Comparison of ENCODE assay signal across 18 mouse cellular contexts in the genomic region with DNA sequence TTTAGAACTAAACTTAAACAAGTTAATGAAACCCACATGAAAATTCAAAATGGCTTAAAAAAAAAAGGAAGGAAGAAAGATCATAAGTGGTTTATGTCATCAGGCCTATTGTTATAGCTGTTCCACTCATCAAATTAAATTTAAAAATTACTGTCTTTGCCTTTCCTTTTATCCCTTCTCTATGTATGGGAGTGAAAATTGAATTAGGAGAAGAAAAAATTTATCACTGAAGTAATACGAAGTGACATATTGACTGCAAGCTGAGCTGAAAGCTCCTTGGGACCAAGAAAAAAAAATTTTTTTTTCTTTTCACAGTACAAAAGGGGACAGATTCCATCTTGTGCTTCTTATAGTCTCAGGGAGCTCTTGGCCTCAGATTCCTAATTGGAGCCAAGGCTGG. TPM values are rescaled to one million over a fixed set of nuclear protein-coding genes. Genes with fewer than 3 reads are reported as not detected.
DNase-seq lines count a peak whose midpoint lies in the region; ATAC-seq and TF ChIP-seq lines count a peak whose summit lies in the region.
"Had no signal": no experiment of that assay in that cellular context is flagged by ENCODE, and none has a peak within 500 bp of the region (broad histone marks: within the 10 kb centered on the region; RNA-seq: fewer than 3 reads in every experiment).

No protein-coding gene starts in this region.

- no peaks in the 10 kb centered on the region for H3K36me3 ChIP-seq in forebrain, postnatal 0 days (ENCODE audit: insufficient read depth)
- no peaks in the 10 kb centered on the region for H3K36me3 ChIP-seq in forebrain, embryonic 12.5 days (replicated peaks)
- H3K36me3 ChIP-seq in hindbrain, embryonic 14.5 days (replicated peaks; ENCODE audit: control insufficient read depth, insufficient read depth) = no peaks in the 10 kb centered on the region

- no peak overlapping the region for H3K4me2 ChIP-seq in forebrain, postnatal 0 days (ENCODE audit: low read depth)
- no peak overlapping the region for H3K4me2 ChIP-seq in forebrain, embryonic 12.5 days
- no peak overlapping the region for H3K4me2 ChIP-seq in hindbrain, embryonic 14.5 days (replicated peaks)

- no peak for DNase-seq in forebrain, postnatal 0 days
- DNase-seq in MN1 (ENCODE audit: low spot score) = peak; percentile 84
- DNase-seq in hindbrain, embryonic 14.5 days (ENCODE audit: low spot score) = no peak
- DNase-seq in heart, postnatal 36 days = no peak
- DNase-seq: adrenal gland, adult 2 months; adrenal gland, postnatal 10 days; adrenal gland, postnatal 25 days; cerebellum, adult 11-12 months; cerebellum, adult 2 months; cerebellum, adult 9-10 months had no signal

- no peak overlapping the region for H3K4me3 ChIP-seq in forebrain, postnatal 0 days (ENCODE audit: low read depth, low read length)
- no peak overlapping the region for H3K4me3 ChIP-seq in forebrain, embryonic 12.5 days (replicated peaks)
- H3K4me3 ChIP-seq in bone marrow macrophage, adult 2 months (ENCODE audit: insufficient read depth, low read length) = no peak overlapping the region
- no peak overlapping the region for H3K4me3 ChIP-seq in hindbrain, embryonic 14.5 days (replicated peaks; ENCODE audit: low read length)

- TF ChIP-seq CTCF in forebrain, postnatal 0 days (IDR thresholded peaks at IDR 0.05; ENCODE audit: low read depth) = no peak
- no peak for TF ChIP-seq CTCF in bone marrow macrophage, adult 2 months (IDR thresholded peaks at IDR 0.05; ENCODE audit: low read depth, low read length)

- no peaks in the 10 kb centered on the region for H3K4me1 ChIP-seq in forebrain, postnatal 0 days (ENCODE audit: insufficient read depth)
- H3K4me1 ChIP-seq in forebrain, embryonic 12.5 days = peaks cover 4% of the 10 kb centered on the region; the same call in 1 of the 2 replicates
- H3K4me1 ChIP-seq in bone marrow macrophage, adult 2 months (ENCODE audit: control insufficient read depth, insufficient read depth, low read length) = peaks cover 21% of the 10 kb centered on the region
- H3K4me1 ChIP-seq in hindbrain, embryonic 14.5 days (replicated peaks; ENCODE audit: control insufficient read depth, insufficient read depth, low read length) = 0 out of 2 replicates have a peak, but pooled peaks cover 5% of the 10 kb centered on the region

- H3K9ac ChIP-seq in forebrain, postnatal 0 days = no peak overlapping the region
- no peak overlapping the region for H3K9ac ChIP-seq in forebrain, embryonic 12.5 days
- H3K9ac ChIP-seq in hindbrain, embryonic 14.5 days = no peak overlapping the region

- ATAC-seq in forebrain, postnatal 0 days = peak; percentile 56; the same call in 1 of the 2 replicates
- no peak for ATAC-seq in forebrain, embryonic 12.5 days (ENCODE audit: low FRiP score)
- ATAC-seq in hindbrain, embryonic 14.5 days (ENCODE audit: low FRiP score) = no peak
- ATAC-seq: activated CD4-positive, CD25-positive, alpha-beta regulatory T cell, adult 4 months; forebrain, embryonic 14.5 days; forebrain, embryonic 16.5 days; Patski had no signal

- H3K27me3 ChIP-seq in forebrain, postnatal 0 days (ENCODE audit: insufficient read depth, low read length) = no peaks in the 10 kb centered on the region
- H3K27me3 ChIP-seq in forebrain, embryonic 12.5 days = no peaks in the 10 kb centered on the region
- H3K27me3 ChIP-seq in hindbrain, embryonic 14.5 days (ENCODE audit: control insufficient read depth, insufficient read depth, low read length) = no peaks in the 10 kb centered on the region
- H3K27me3 ChIP-seq: Patski had no signal

- TF ChIP-seq POLR2A in bone marrow macrophage, adult 2 months (IDR thresholded peaks at IDR 0.05; ENCODE audit: borderline replicate concordance, low read depth, low read length) = no peak

- H3K27ac ChIP-seq in forebrain, postnatal 0 days (ENCODE audit: low read depth, low read length) = no peak overlapping the region
- H3K27ac ChIP-seq in forebrain, embryonic 12.5 days = no peak overlapping the region
- peak overlapping the region; percentile 38 for H3K27ac ChIP-seq in bone marrow macrophage, adult 2 months (ENCODE audit: insufficient read depth, low read depth, low read length)
- no peak overlapping the region for H3K27ac ChIP-seq in hindbrain, embryonic 14.5 days

- 65% methylated on average over 1 of the region's 1 CpGs for WGBS in forebrain, postnatal 0 days
- 88% methylated on average over 1 of the region's 1 CpGs for WGBS in forebrain, embryonic 12.5 days
- 80% methylated on average over 1 of the region's 1 CpGs for WGBS in hindbrain, embryonic 14.5 days

- no peaks in the 10 kb centered on the region for H3K9me3 ChIP-seq in forebrain, postnatal 0 days (ENCODE audit: low read length)
- no peaks in the 10 kb centered on the region for H3K9me3 ChIP-seq in forebrain, embryonic 12.5 days
- no peaks in the 10 kb centered on the region for H3K9me3 ChIP-seq in hindbrain, embryonic 14.5 days (ENCODE audit: control insufficient read depth, low read length)

- intact Hi-C loops in heart, postnatal 36 days (cut with DNase I) = no loop called here

RNA-seq across cellular contexts. Expression of gene Slc9b2, which starts 11.9 kb away (rescaled TPM):
- total RNA-seq in forebrain, postnatal 0 days (2014; rRNA removed) = 2.6 and 3.6 TPM in 2 replicates
- 1.8 and 2.3 TPM in 2 replicates for polyA plus RNA-seq in forebrain, postnatal 0 days (2015; fragmentation: Nextera tagmentation; extraction: Ambion mirVana)
- 2.1 and 4.3 TPM in 2 replicates for polyA plus RNA-seq in forebrain, embryonic 12.5 days (2016; fragmentation: Nextera tagmentation; extraction: Ambion mirVana)
- polyA plus RNA-seq in bone marrow macrophage, adult 2 months (2012; ENCODE audit: insufficient read depth, insufficient read length, missing spikeins) = 4.5 and 7.5 TPM in 2 replicates
- polyA plus RNA-seq in hindbrain, embryonic 14.5 days (2014; fragmentation: Nextera tagmentation; extraction: Ambion mirVana) = 1.8 and 2.9 TPM in 2 replicates
- total RNA-seq in heart, postnatal 36 days (2021) = under 1 TPM in 1 of 2 experiments, not detected in 1; 0.33 TPM
- polyA plus RNA-seq: Patski had no signal

RNA-seq across cellular contexts. Expression of gene Bdh2, which starts 14.5 kb away (rescaled TPM):
- total RNA-seq in forebrain, postnatal 0 days (2014; rRNA removed) = 3.1 and 3.2 TPM in 2 replicates
- 4.9 and 5.1 TPM in 2 replicates for polyA plus RNA-seq in forebrain, postnatal 0 days (2015; fragmentation: Nextera tagmentation; extraction: Ambion mirVana)
- polyA plus RNA-seq in forebrain, embryonic 12.5 days (2016; fragmentation: Nextera tagmentation; extraction: Ambion mirVana) = 4.7 and 5.3 TPM in 2 replicates
- 1.0 and 1.6 TPM in 2 replicates for polyA plus RNA-seq in bone marrow macrophage, adult 2 months (2012; ENCODE audit: insufficient read depth, insufficient read length, missing spikeins)
- polyA plus RNA-seq in hindbrain, embryonic 14.5 days (2014; fragmentation: Nextera tagmentation; extraction: Ambion mirVana) = 4.6 and 5.5 TPM in 2 replicates
- 1 to 10 TPM; 4.0 to 4.9 TPM for total RNA-seq in heart, postnatal 36 days (2021)
- polyA plus RNA-seq: activated CD4-positive, CD25-positive, alpha-beta regulatory T cell, adult 4 months had no signal

RNA-seq across cellular contexts. Expression of gene Slc9b1, which starts 52.3 kb away (rescaled TPM):
- not detected in 2 replicates for total RNA-seq in forebrain, postnatal 0 days (2014; rRNA removed)
- polyA plus RNA-seq in forebrain, postnatal 0 days (2015; fragmentation: Nextera tagmentation; extraction: Ambion mirVana) = not detected in 2 replicates
- 0.31 TPM in 1 of 2 replicates, not detected in the other for polyA plus RNA-seq in forebrain, embryonic 12.5 days (2016; fragmentation: Nextera tagmentation; extraction: Ambion mirVana)
- not detected in 2 replicates for polyA plus RNA-seq in bone marrow macrophage, adult 2 months (2012; ENCODE audit: insufficient read depth, insufficient read length, missing spikeins)
- polyA plus RNA-seq in hindbrain, embryonic 14.5 days (2014; fragmentation: Nextera tagmentation; extraction: Ambion mirVana) = 0.16 and 0.37 TPM in 2 replicates
- total RNA-seq in heart, postnatal 36 days (2021) = under 1 TPM in 1 of 2 experiments, not detected in 1; 0.79 TPM
- total RNA-seq: MEL had no signal
- polyA plus RNA-seq: C2C12; cerebellum, adult 2 months; forebrain, embryonic 14.5 days; forebrain, embryonic 16.5 days; Patski had no signal
